Mouse (Mus musculus): ENCODE measurements around the gene Insl3. TPM values are rescaled to one million over a fixed set of nuclear protein-coding genes. Genes with fewer than 3 reads are reported as not detected.
A peak's percentile ranks its signal among the peaks of the same experiment; 100 is the strongest.
"Not testable (repeated sequence)": the region's sequence is repeated elsewhere in the genome, so short reads cannot be mapped to it uniquely, and the experiment has no call there.

The Insl3 gene
- polyA plus RNA-seq, 1 experiment, result 52.4 TPM

GRCm38 (mm10) chr8:71725122-71725924 lies 36.3 kb downstream of the Insl3 start, which contains the start of gene Fcho1:
Gene Fcho1, minus strand, starts transcription at chr8:71725716.
- TF ChIP-seq POLR2A (IDR thresholded peaks at IDR 0.05; ENCODE audit: low read depth, low read length), result no peak
- TF ChIP-seq CTCF (IDR thresholded peaks at IDR 0.05; ENCODE audit: extremely low read depth, insufficient read depth, insufficient read length, insufficient replicate concordance), result no peak
- H3K27ac ChIP-seq (ENCODE audit: insufficient read depth, low read length), result peak within 1 kb of the TSS; percentile 72
- H3K27me3 ChIP-seq (ENCODE audit: control insufficient read depth, insufficient read depth, low read length), result no peaks in the 10 kb centered on the region
- peaks cover 22% of the 10 kb centered on the region for H3K4me1 ChIP-seq (ENCODE audit: control insufficient read depth, insufficient read depth, insufficient read length)
- under 1% methylated on average over 45 of the region's 54 CpGs for whole genome bisulfite sequencing
- peak; percentile 74 to 83 for DNase-seq (ENCODE audit: low read depth in 1 of 2, low spot score in 2 of 2)
- H3K4me3 ChIP-seq (ENCODE audit: extremely low read depth, insufficient read depth, insufficient read length), result peak within 1 kb of the TSS; percentile 71
- 0 out of 2 replicates have a peak, but pooled peaks cover 2% of the 10 kb centered on the region for H3K36me3 ChIP-seq (ENCODE audit: control insufficient read depth, insufficient read depth, low read length)

GRCm38 (mm10) chr8:71728240-71728785 lies 39.3 kb downstream of the Insl3 start:
- peak overlapping the region; percentile 2; the same call in 1 of the 2 replicates for H3K4me3 ChIP-seq (ENCODE audit: extremely low read depth, insufficient read depth, insufficient read length)
- TF ChIP-seq POLR2A (IDR thresholded peaks at IDR 0.05; ENCODE audit: low read depth, low read length), result no peak
- TF ChIP-seq CTCF (IDR thresholded peaks at IDR 0.05; ENCODE audit: extremely low read depth, insufficient read depth, insufficient read length, insufficient replicate concordance), result no peak
- DNase-seq (ENCODE audit: low read depth in 1 of 2, low spot score in 2 of 2), result no peak
- H3K27me3 ChIP-seq (ENCODE audit: control insufficient read depth, insufficient read depth, low read length), result no peaks in the 10 kb centered on the region
- H3K4me1 ChIP-seq (ENCODE audit: control insufficient read depth, insufficient read depth, insufficient read length), result peaks cover 22% of the 10 kb centered on the region
- 21% methylated on average over 21 of the region's 21 CpGs for WGBS
- no peak overlapping the region for H3K27ac ChIP-seq (ENCODE audit: insufficient read depth, low read length)
- H3K36me3 ChIP-seq (ENCODE audit: control insufficient read depth, insufficient read depth, low read length), result no peaks in the 10 kb centered on the region

- Histone ChIP-seq H3K4me3 (ENCODE audit: extremely low read depth, insufficient read depth, insufficient read length) (peak overlapping the region; percentile 8; the same call in 1 of the 2 replicates), H3K36me3 (ENCODE audit: control insufficient read depth, insufficient read depth, low read length) (no peaks in the 10 kb centered on the region), H3K4me1 (ENCODE audit: control insufficient read depth, insufficient read depth, insufficient read length) (peaks cover 19% of the 10 kb centered on the region), H3K27ac (ENCODE audit: insufficient read depth, low read length) (no peak overlapping the region), H3K27me3 (ENCODE audit: control insufficient read depth, insufficient read depth, low read length) (no peaks in the 10 kb centered on the region)
- TF ChIP-seq CTCF (IDR thresholded peaks at IDR 0.05; ENCODE audit: extremely low read depth, insufficient read depth, insufficient read length, insufficient replicate concordance), result no peak
- TF ChIP-seq POLR2A (IDR thresholded peaks at IDR 0.05; ENCODE audit: low read depth, low read length), result no peak
- peak in 1 of 2 experiments; percentile 25 for DNase-seq (ENCODE audit: low read depth in 1 of 2, low spot score in 2 of 2)
- WGBS, result 6% methylated on average over 14 of the region's 16 CpGs
Observed at GRCm38 (mm10) chr8:71728826-71729620, 40.0 kb downstream of the Insl3 start.

- WGBS, result 45% methylated on average over 3 of the region's 3 CpGs
Observed at GRCm38 (mm10) chr8:71731652-71732230, 42.7 kb downstream of the Insl3 start.

GRCm38 (mm10) chr8:71738316-71738715 lies 49.3 kb downstream of the Insl3 start:
- H3K4me1 ChIP-seq (ENCODE audit: control insufficient read depth, insufficient read depth, insufficient read length); DNase-seq (ENCODE audit: low read depth in 1 of 2, low spot score in 2 of 2); H3K27me3 ChIP-seq (ENCODE audit: control insufficient read depth, insufficient read depth, low read length); H3K36me3 ChIP-seq (ENCODE audit: control insufficient read depth, insufficient read depth, low read length); H3K4me3 ChIP-seq (ENCODE audit: extremely low read depth, insufficient read depth, insufficient read length); H3K27ac ChIP-seq (ENCODE audit: insufficient read depth, low read length): not testable (repeated sequence)

More at GRCm38 (mm10) chr8:71731652-71732230, 42.7 kb downstream of the Insl3 start:
- Histone ChIP-seq H3K27me3 (ENCODE audit: control insufficient read depth, insufficient read depth, low read length) (no peaks in the 10 kb centered on the region), H3K4me3 (ENCODE audit: extremely low read depth, insufficient read depth, insufficient read length) (no peak overlapping the region), H3K4me1 (ENCODE audit: control insufficient read depth, insufficient read depth, insufficient read length) (peaks cover 8% of the 10 kb centered on the region; the same call in 1 of the 2 replicates), H3K36me3 (ENCODE audit: control insufficient read depth, insufficient read depth, low read length) (no peaks in the 10 kb centered on the region), H3K27ac (ENCODE audit: insufficient read depth, low read length) (no peak overlapping the region)
- peak; percentile 81; the same call in 1 of the 2 replicates for TF ChIP-seq CTCF (IDR thresholded peaks at IDR 0.05; ENCODE audit: extremely low read depth, insufficient read depth, insufficient read length, insufficient replicate concordance)
- no peak for TF ChIP-seq POLR2A (IDR thresholded peaks at IDR 0.05; ENCODE audit: low read depth, low read length)
- DNase-seq (ENCODE audit: low read depth in 1 of 2, low spot score in 2 of 2), result peak; percentile 47 to 80

Other genes with a start within 250 kb of the Insl3 start
- gene Abhd8, start 225.6 kb upstream of the Insl3 start, polyA plus RNA-seq (2012; rRNA removed), result 55.1 and 75.0 TPM in 2 replicates
- gene Mrpl34, start 224.3 kb upstream of the Insl3 start, polyA plus RNA-seq (2012; rRNA removed), result 46.4 and 69.8 TPM in 2 replicates
- 67.8 and 83.4 TPM in 2 replicates for gene Dda1, start 220.0 kb upstream of the Insl3 start, polyA plus RNA-seq (2012; rRNA removed)
- gene Ano8, start 203.3 kb upstream of the Insl3 start, polyA plus RNA-seq (2012; rRNA removed), result 15.1 and 20.2 TPM in 2 replicates
- gene Gtpbp3, start 201.1 kb upstream of the Insl3 start, polyA plus RNA-seq (2012; rRNA removed), result 26.3 and 33.3 TPM in 2 replicates
- 383 and 496 TPM in 2 replicates for gene Plvap, start 177.5 kb upstream of the Insl3 start, polyA plus RNA-seq (2012; rRNA removed)
- 0.08 and 0.11 TPM in 2 replicates for gene Ccdc194, start 163.5 kb upstream of the Insl3 start, polyA plus RNA-seq (2012; rRNA removed)
- 371 and 457 TPM in 2 replicates for gene Bst2, start 151.8 kb upstream of the Insl3 start, polyA plus RNA-seq (2012; rRNA removed)
- 89.9 and 119 TPM in 2 replicates for gene Mvb12a, start 146.3 kb upstream of the Insl3 start, polyA plus RNA-seq (2012; rRNA removed)
- 8.5 and 8.9 TPM in 2 replicates for gene Tmem221, start 130.3 kb upstream of the Insl3 start, polyA plus RNA-seq (2012; rRNA removed)
- not detected in 2 replicates for gene Nxnl1, start 122.6 kb upstream of the Insl3 start, polyA plus RNA-seq (2012; rRNA removed)
- gene Slc27a1, start 120.3 kb upstream of the Insl3 start, polyA plus RNA-seq (2012; rRNA removed), result 38.2 and 47.0 TPM in 2 replicates
- 171 and 224 TPM in 2 replicates for gene Pgls, start 97.0 kb upstream of the Insl3 start, polyA plus RNA-seq (2012; rRNA removed)
- 115 and 173 TPM in 2 replicates for gene Fam129c, start 91.6 kb upstream of the Insl3 start, polyA plus RNA-seq (2012; rRNA removed)
- gene Colgalt1, start 78.2 kb upstream of the Insl3 start, polyA plus RNA-seq (2012; rRNA removed), result 159 and 216 TPM in 2 replicates
- 0.47 and 0.54 TPM in 2 replicates for gene Unc13a, start 17.5 kb upstream of the Insl3 start, polyA plus RNA-seq (2012; rRNA removed)
- 62.6 and 81.5 TPM in 2 replicates for gene Jak3, start 12.9 kb upstream of the Insl3 start, polyA plus RNA-seq (2012; rRNA removed)
- 5.2 and 5.6 TPM in 2 replicates for gene B3gnt3, start 12.6 kb downstream of the Insl3 start, polyA plus RNA-seq (2012; rRNA removed)
- 247 and 301 TPM in 2 replicates for gene Fcho1, start 36.5 kb downstream of the Insl3 start, polyA plus RNA-seq (2012; rRNA removed)
- gene Zfp709, start 192.8 kb downstream of the Insl3 start, polyA plus RNA-seq (2012; rRNA removed), result 0.31 and 0.36 TPM in 2 replicates
- 0.60 and 0.83 TPM in 2 replicates for gene Zfp882, start 219.4 kb downstream of the Insl3 start, polyA plus RNA-seq (2012; rRNA removed)
- gene Zfp617, start 219.4 kb downstream of the Insl3 start, polyA plus RNA-seq (2012; rRNA removed), result 0.99 and 1.3 TPM in 2 replicates